Mouse (Mus musculus) small intestine, adult 2 months (tissue): Measurements from ENCODE around the gene Lysmd3. TPM values are rescaled to one million over a fixed set of nuclear protein-coding genes. Genes with fewer than 3 reads are reported as not detected.

ENCODE experiments used
- H3K27ac ChIP-seq: fragments of 200-500 bp; 2 replicates; pipeline ENCODE4 v1.5.1; 2012; ENCODE audit warnings: low read depth, low read length, control low read depth, inconsistent platforms; ENCODE audit not compliant: insufficient read depth
- H3K27me3 ChIP-seq: fragments of 200-500 bp; 2 replicates; pipeline ENCODE4 v1.6.1; 2012; ENCODE audit warnings: mild to moderate bottlenecking, moderate library complexity, low read length, inconsistent platforms; ENCODE audit not compliant: control insufficient read depth, insufficient read depth
- H3K36me3 ChIP-seq: fragments of 200-500 bp; 2 replicates; pipeline ENCODE4 v1.6.1; 2012; ENCODE audit warnings: mild to moderate bottlenecking, low read length, control low read depth, inconsistent platforms; ENCODE audit not compliant: control insufficient read depth, insufficient read depth
- H3K4me1 ChIP-seq: fragments of 200-500 bp; 2 replicates; pipeline ENCODE4 v1.6.1; 2012; ENCODE audit warnings: low read length, inconsistent platforms, mixed read lengths; ENCODE audit not compliant: control insufficient read depth, insufficient read depth, insufficient read length
- H3K4me3 ChIP-seq: fragments of 200-500 bp; 2 replicates; pipeline ENCODE4 v1.5.1; 2012; ENCODE audit warnings: low read depth, mild to moderate bottlenecking, control low read depth, inconsistent platforms, low read length, moderate library complexity
- CTCF ChIP-seq: fragments of 200-500 bp; IDR thresholded peaks from 2 replicates; pipeline ENCODE4 v1.5.1; 2012; ENCODE audit warnings: low read depth, mild to moderate bottlenecking, control low read depth, inconsistent platforms, low read length, moderate library complexity, mixed read lengths; ENCODE audit not compliant: insufficient replicate concordance, insufficient read length; ENCODE audit errors: extremely low read depth
- POLR2A ChIP-seq: fragments of 200-500 bp; IDR thresholded peaks from 2 replicates; pipeline ENCODE4 v1.6.1; 2012; ENCODE audit warnings: low read depth, mild to moderate bottlenecking, control low read depth, inconsistent platforms, low read length, moderate library complexity
- WGBS: fragments of 180-500 bp; shearing (Covaris S2); methylation state at CpG from one replicate; pipeline ENCODE4 v1.1.7; 2018; 5-methylcytosine and 5-hydroxymethylcytosine counted together
- polyA plus RNA-seq: library from polyadenylated mRNA; depleted of rRNA; stranded (reverse); fragments of >200 nt; gene quantifications from 2 replicates; pipeline ENCODE4 v1.2.3, GENCODE M21; 2012

The Lysmd3 gene
- polyA plus RNA-seq, 1 experiment = 16.9 TPM

- Histone ChIP-seq H3K4me1 (no peaks in the 10 kb centered on the region), H3K27me3 (no peaks in the 10 kb centered on the region), H3K4me3 (no peak overlapping the region), H3K36me3 (no peaks in the 10 kb centered on the region), H3K27ac (no peak overlapping the region)
- WGBS = 89% methylated on average over 9 of the region's 9 CpGs
- no peak for TF ChIP-seq POLR2A
- no peak for TF ChIP-seq CTCF
Observed at GRCm38 (mm10) chr13:81703621-81704020, 46.2 kb downstream of the Lysmd3 start.

GRCm38 (mm10) chr13:81706311-81706710 lies 48.8 kb downstream of the Lysmd3 start:
- peaks cover 2% of the 10 kb centered on the region; the same call in 1 of the 2 replicates for H3K4me1 ChIP-seq
- no peak overlapping the region for H3K4me3 ChIP-seq
- H3K36me3 ChIP-seq = no peaks in the 10 kb centered on the region
- no peak overlapping the region for H3K27ac ChIP-seq
- 93% methylated on average over 5 of the region's 5 CpGs for WGBS
- no peaks in the 10 kb centered on the region for H3K27me3 ChIP-seq
- TF ChIP-seq CTCF (no peak), POLR2A (no peak)

GRCm38 (mm10) chr13:81709805-81710204 lies 52.3 kb downstream of the Lysmd3 start:
- Histone ChIP-seq H3K4me3 (peak overlapping the region; percentile 23; the same call in 1 of the 2 replicates), H3K36me3 (no peaks in the 10 kb centered on the region), H3K27ac (no peak overlapping the region), H3K27me3 (no peaks in the 10 kb centered on the region), H3K4me1 (peaks cover 5% of the 10 kb centered on the region; the same call in 1 of the 2 replicates)
- no peak for TF ChIP-seq POLR2A
- TF ChIP-seq CTCF = no peak
- WGBS = 22% methylated on average over 4 of the region's 4 CpGs

GRCm38 (mm10) chr13:81710266-81710665 lies 52.8 kb downstream of the Lysmd3 start:
- 2% methylated on average over 7 of the region's 7 CpGs for WGBS

GRCm38 (mm10) chr13:81710775-81711545 lies 53.5 kb downstream of the Lysmd3 start, which contains the start of the genes Polr3g and Mblac2:
TSS of gene Polr3g (minus strand) at chr13:81711013.
TSS of gene Mblac2 (plus strand) at chr13:81711341.
- peak within 1 kb of the TSS; percentile 71 for H3K27ac ChIP-seq
- H3K36me3 ChIP-seq = no peaks in the 10 kb centered on the region
- peaks cover 5% of the 10 kb centered on the region; the same call in 1 of the 2 replicates for H3K4me1 ChIP-seq
- TF ChIP-seq POLR2A (peak; percentile 22; the same call in 1 of the 2 replicates), CTCF (no peak)
- peak within 1 kb of the TSS; percentile 73 for H3K4me3 ChIP-seq
- under 1% methylated on average over 61 of the region's 61 CpGs for WGBS
- H3K27me3 ChIP-seq = no peaks in the 10 kb centered on the region

More at GRCm38 (mm10) chr13:81710266-81710665, 52.8 kb downstream of the Lysmd3 start:
- Histone ChIP-seq H3K36me3 (no peaks in the 10 kb centered on the region), H3K27me3 (no peaks in the 10 kb centered on the region), H3K4me1 (peaks cover 5% of the 10 kb centered on the region; the same call in 1 of the 2 replicates), H3K27ac (no peak overlapping the region), H3K4me3 (peak overlapping the region; percentile 73)
- no peak for TF ChIP-seq CTCF
- no peak for TF ChIP-seq POLR2A

GRCm38 (mm10) chr13:81711546-81712371 lies 54.3 kb downstream of the Lysmd3 start:
- no peak for TF ChIP-seq CTCF
- TF ChIP-seq POLR2A = no peak
- Histone ChIP-seq H3K27ac (peak overlapping the region; percentile 4; the same call in 1 of the 2 replicates), H3K4me3 (peak overlapping the region; percentile 73), H3K36me3 (no peaks in the 10 kb centered on the region), H3K4me1 (peaks cover 5% of the 10 kb centered on the region; the same call in 1 of the 2 replicates), H3K27me3 (no peaks in the 10 kb centered on the region)
- WGBS = 3% methylated on average over 42 of the region's 42 CpGs
